Mouse (Mus musculus) forebrain, embryonic 14.5 days (tissue): ENCODE data around the gene Bmp2k. TPM values are rescaled to one million over a fixed set of nuclear protein-coding genes. Genes with fewer than 3 reads are reported as not detected.

Source experiments
- ATAC-seq: fragments of 200-750 bp; cut with Nextera tagmentation; 2 replicates; pipeline ENCODE4 v1.8.0; 2017; ENCODE audit warnings: mild to moderate bottlenecking, moderate library complexity
- DNase-seq: peaks from one replicate; pipeline ENCODE4 v3.0.0-alpha.2; 2015; ENCODE audit warnings: low spot score
- H3K27ac ChIP-seq: fragments of 300-500 bp; sonication (generic); 2 replicates; pipeline ENCODE4 v1.5.1; 2014; ENCODE audit warnings: low read depth, mild to moderate bottlenecking, control low read depth, low read length, moderate library complexity
- H3K27me3 ChIP-seq: fragments of 300-500 bp; sonication (generic); replicated peaks from 2 replicates; pipeline ENCODE4 v1.6.1; 2014; ENCODE audit warnings: low read length, control low read depth, mixed read lengths; ENCODE audit not compliant: control insufficient read depth, insufficient read depth
- H3K36me3 ChIP-seq: fragments of 300-500 bp; sonication (generic); 2 replicates; pipeline ENCODE4 v1.6.1; 2014; ENCODE audit warnings: low read length, control low read depth; ENCODE audit not compliant: control insufficient read depth, insufficient read depth
- H3K4me1 ChIP-seq: fragments of 300-500 bp; sonication (generic); 2 replicates; pipeline ENCODE4 v1.6.1; 2014; ENCODE audit warnings: antibody characterized with exemption, low read length, control low read depth; ENCODE audit not compliant: control insufficient read depth, insufficient read depth
- H3K4me2 ChIP-seq: fragments of 300-500 bp; sonication (generic); 2 replicates; pipeline ENCODE4 v1.6.1; 2014; ENCODE audit warnings: mild to moderate bottlenecking, control low read depth, low read length
- H3K4me3 ChIP-seq: fragments of 300-500 bp; sonication (generic); 2 replicates; pipeline ENCODE4 v1.5.1; 2014; ENCODE audit warnings: low read depth, low read length, control low read depth
- H3K9ac ChIP-seq: fragments of 300-500 bp; sonication (generic); 2 replicates; pipeline ENCODE4 v1.6.1; 2014; ENCODE audit warnings: mild to moderate bottlenecking, low read length, control low read depth, moderate library complexity
- H3K9me3 ChIP-seq: fragments of 300-500 bp; sonication (generic); replicated peaks from 2 replicates; pipeline ENCODE4 v1.6.1; 2016; ENCODE audit warnings: low read length, control low read depth, mixed read lengths; ENCODE audit not compliant: control insufficient read depth
- WGBS: fragments of 180-500 bp; shearing (Covaris S2); extraction: QIAGEN DNeasy Blood & Tissue Kit; methylation state at CpG from one replicate; pipeline ENCODE4 v1.1.7; 2014; 5-methylcytosine and 5-hydroxymethylcytosine counted together
- polyA plus RNA-seq: library from polyadenylated mRNA; unstranded; fragments of >200 nt; fragmentation: Nextera tagmentation; extraction: Ambion mirVana; gene quantifications from 2 replicates; pipeline ENCODE4 v1.2.1, GENCODE M21; 2014

The Bmp2k gene
- polyA plus RNA-seq, 1 experiment from 2014 or later = 7.1 TPM

GRCm38 (mm10) chr5:97065746-97066145, 68.3 kb downstream of the Bmp2k start:
- 90% methylated on average over 4 of the region's 4 CpGs for WGBS
- no peaks in the 10 kb centered on the region for H3K9me3 ChIP-seq
- DNase-seq (no peak), ATAC-seq (no peak)
- H3K4me3 ChIP-seq = no peak overlapping the region
- peaks cover 46% of the 10 kb centered on the region for H3K36me3 ChIP-seq
- no peak overlapping the region for H3K9ac ChIP-seq
- H3K27ac ChIP-seq = no peak overlapping the region
- H3K27me3 ChIP-seq = no peaks in the 10 kb centered on the region
- no peak overlapping the region for H3K4me2 ChIP-seq
- no peaks in the 10 kb centered on the region for H3K4me1 ChIP-seq

GRCm38 (mm10) chr5:97075476-97076151, 78.1 kb downstream of the Bmp2k start:
- 0 out of 2 replicates have a peak, but pooled peaks cover under 1% of the 10 kb centered on the region for H3K36me3 ChIP-seq

GRCm38 (mm10) chr5:97076167-97076566, 78.7 kb downstream of the Bmp2k start:
- no peak overlapping the region for H3K27ac ChIP-seq
- H3K9ac ChIP-seq = no peak overlapping the region
- ATAC-seq (no peak), DNase-seq (no peak)
- no peaks in the 10 kb centered on the region for H3K36me3 ChIP-seq
- H3K4me1 ChIP-seq = no peaks in the 10 kb centered on the region; the same call in 1 of the 2 replicates
- H3K4me3 ChIP-seq = no peak overlapping the region
- WGBS = 95% methylated on average over 5 of the region's 5 CpGs
- H3K9me3 ChIP-seq = no peaks in the 10 kb centered on the region
- no peak overlapping the region for H3K4me2 ChIP-seq
- no peaks in the 10 kb centered on the region for H3K27me3 ChIP-seq

More at GRCm38 (mm10) chr5:97075476-97076151, 78.1 kb downstream of the Bmp2k start:
- 93% methylated on average over 11 of the region's 11 CpGs for WGBS
- no peak for ATAC-seq
- no peaks in the 10 kb centered on the region for H3K27me3 ChIP-seq
- no peaks in the 10 kb centered on the region for H3K9me3 ChIP-seq
- H3K4me3 ChIP-seq = no peak overlapping the region
- no peak overlapping the region for H3K4me2 ChIP-seq
- no peak overlapping the region for H3K27ac ChIP-seq
- no peaks in the 10 kb centered on the region; the same call in 1 of the 2 replicates for H3K4me1 ChIP-seq
- no peak overlapping the region for H3K9ac ChIP-seq
- no peak for DNase-seq

GRCm38 (mm10) chr5:97077676-97078075, 80.2 kb downstream of the Bmp2k start:
- Histone ChIP-seq H3K27me3 (no peaks in the 10 kb centered on the region), H3K4me1 (no peaks in the 10 kb centered on the region; the same call in 1 of the 2 replicates), H3K4me2 (no peak overlapping the region), H3K9ac (no peak overlapping the region), H3K36me3 (0 out of 2 replicates have a peak, but pooled peaks cover under 1% of the 10 kb centered on the region), H3K9me3 (no peaks in the 10 kb centered on the region), H3K4me3 (no peak overlapping the region), H3K27ac (no peak overlapping the region)
- WGBS = 37% methylated on average over 7 of the region's 7 CpGs
- ATAC-seq = peak; percentile 32; the same call in 1 of the 2 replicates
- peak; percentile 49 for DNase-seq

- 82% methylated on average over 5 of the region's 5 CpGs for WGBS
- DNase-seq (no peak), ATAC-seq (no peak)
- Histone ChIP-seq H3K4me1 (no peaks in the 10 kb centered on the region; the same call in 1 of the 2 replicates), H3K9me3 (no peaks in the 10 kb centered on the region), H3K9ac (no peak overlapping the region), H3K27me3 (no peaks in the 10 kb centered on the region), H3K4me3 (no peak overlapping the region), H3K36me3 (0 out of 2 replicates have a peak, but pooled peaks cover 7% of the 10 kb centered on the region), H3K4me2 (no peak overlapping the region), H3K27ac (no peak overlapping the region)
Measured at GRCm38 (mm10) chr5:97078641-97079040, 81.2 kb downstream of the Bmp2k start.

- H3K36me3 ChIP-seq = peaks cover 33% of the 10 kb centered on the region
- peak; percentile 44 for DNase-seq
- 75% methylated on average over 3 of the region's 3 CpGs for WGBS
Measured at GRCm38 (mm10) chr5:97081481-97081880, 84.0 kb downstream of the Bmp2k start.

GRCm38 (mm10) chr5:97083701-97084100, 86.2 kb downstream of the Bmp2k start:
- Histone ChIP-seq H3K4me3 (no peak overlapping the region), H3K27ac (no peak overlapping the region), H3K9me3 (no peaks in the 10 kb centered on the region), H3K9ac (no peak overlapping the region), H3K36me3 (peaks cover 51% of the 10 kb centered on the region), H3K4me1 (no peaks in the 10 kb centered on the region), H3K27me3 (no peaks in the 10 kb centered on the region), H3K4me2 (no peak overlapping the region)
- ATAC-seq (no peak), DNase-seq (no peak)
- WGBS = 89% methylated on average over 6 of the region's 6 CpGs

More at GRCm38 (mm10) chr5:97081481-97081880, 84.0 kb downstream of the Bmp2k start:
- Histone ChIP-seq H3K4me3 (no peak overlapping the region), H3K27me3 (no peaks in the 10 kb centered on the region), H3K9ac (no peak overlapping the region), H3K9me3 (no peaks in the 10 kb centered on the region), H3K4me1 (no peaks in the 10 kb centered on the region; the same call in 1 of the 2 replicates), H3K4me2 (no peak overlapping the region), H3K27ac (no peak overlapping the region)
- no peak for ATAC-seq

GRCm38 (mm10) chr5:97084541-97084940, 87.1 kb downstream of the Bmp2k start:
- Histone ChIP-seq H3K27me3 (no peaks in the 10 kb centered on the region), H3K4me1 (no peaks in the 10 kb centered on the region), H3K4me2 (no peak overlapping the region), H3K27ac (no peak overlapping the region), H3K9me3 (no peaks in the 10 kb centered on the region), H3K36me3 (peaks cover 51% of the 10 kb centered on the region), H3K9ac (no peak overlapping the region), H3K4me3 (no peak overlapping the region)
- DNase-seq = no peak
- WGBS = 85% methylated on average over 4 of the region's 4 CpGs
- ATAC-seq = no peak

- Histone ChIP-seq H3K9ac (no peak overlapping the region), H3K36me3 (peaks cover 51% of the 10 kb centered on the region), H3K4me1 (no peaks in the 10 kb centered on the region), H3K27ac (no peak overlapping the region), H3K27me3 (no peaks in the 10 kb centered on the region), H3K9me3 (no peaks in the 10 kb centered on the region), H3K4me2 (no peak overlapping the region), H3K4me3 (no peak overlapping the region)
- DNase-seq (no peak), ATAC-seq (no peak)
- WGBS = 96% methylated on average over 6 of the region's 6 CpGs
Measured at GRCm38 (mm10) chr5:97085071-97085470, 87.6 kb downstream of the Bmp2k start.
